Mouse (Mus musculus) kidney, adult 8-10 months (tissue): ENCODE results near the gene Ssrp1.

Source experiments
- DNase-seq, 2 experiments: peaks; one replicate each; pipeline ENCODE4 v3.0.0; 2022

The Ssrp1 gene

GRCm38 (mm10) chr2:85088716-85089646 lies 51.9 kb downstream of the Ssrp1 start:
- DNase-seq = peak in 1 of 2 experiments; percentile 37

GRCm38 (mm10) chr2:85091325-85091724 lies 54.3 kb downstream of the Ssrp1 start:
- no peak for DNase-seq

GRCm38 (mm10) chr2:85093376-85093775 lies 56.3 kb downstream of the Ssrp1 start:
- DNase-seq = no peak

GRCm38 (mm10) chr2:85095906-85096305 lies 58.9 kb downstream of the Ssrp1 start:
- no peak for DNase-seq
